Mouse (Mus musculus) intestine, postnatal 0 days (tissue): ENCODE measurements around the gene Tspan9. TPM values are rescaled to one million over a fixed set of nuclear protein-coding genes. Genes with fewer than 3 reads are reported as not detected.

Experiments
- ATAC-seq: fragments of 200-750 bp; cut with Nextera tagmentation; 2 replicates; pipeline ENCODE4 v1.8.0; 2017; ENCODE audit warnings: mild to moderate bottlenecking, moderate TSS enrichment, moderate library complexity
- H3K27ac ChIP-seq: fragments of 300-500 bp; sonication (generic); 2 replicates; pipeline ENCODE4 v1.5.1; 2014; ENCODE audit warnings: mild to moderate bottlenecking, low read depth, low read length, moderate library complexity
- H3K27me3 ChIP-seq: fragments of 300-500 bp; sonication (generic); replicated peaks from 2 replicates; pipeline ENCODE4 v1.6.1; 2014; ENCODE audit warnings: low read length, mixed read lengths; ENCODE audit not compliant: control insufficient read depth, insufficient read depth
- H3K36me3 ChIP-seq: fragments of 300-500 bp; sonication (generic); 2 replicates; pipeline ENCODE4 v1.6.1; 2014; ENCODE audit warnings: mild to moderate bottlenecking, moderate library complexity; ENCODE audit not compliant: control insufficient read depth, insufficient read depth
- H3K4me1 ChIP-seq: fragments of 300-500 bp; sonication (generic); replicated peaks from 2 replicates; pipeline ENCODE4 v1.6.1; 2014; ENCODE audit warnings: antibody characterized with exemption, low read length, mixed read lengths; ENCODE audit not compliant: control insufficient read depth, insufficient read depth
- H3K4me2 ChIP-seq: fragments of 300-500 bp; sonication (generic); replicated peaks from 2 replicates; pipeline ENCODE4 v1.6.1; 2014; ENCODE audit warnings: low read depth, mild to moderate bottlenecking, moderate library complexity
- H3K4me3 ChIP-seq: fragments of 300-500 bp; sonication (generic); 2 replicates; pipeline ENCODE4 v1.5.1; 2014; ENCODE audit warnings: low read depth, low read length
- H3K9ac ChIP-seq: fragments of 300-500 bp; sonication (generic); 2 replicates; pipeline ENCODE4 v1.6.1; 2014; ENCODE audit warnings: mild to moderate bottlenecking, low read depth, low read length
- H3K9me3 ChIP-seq: fragments of 300-500 bp; sonication (generic); 2 replicates; pipeline ENCODE4 v1.6.1; 2016; ENCODE audit warnings: mixed run types; ENCODE audit not compliant: control insufficient read depth
- CTCF ChIP-seq: sonication (generic); IDR thresholded peaks from 2 replicates; pipeline ENCODE4 v1.5.1; 2016; ENCODE audit warnings: low read depth, mild to moderate bottlenecking, control low read depth, antibody characterized with exemption, moderate library complexity
- WGBS: fragments of 180-500 bp; shearing (Covaris S2); extraction: QIAGEN DNeasy Blood & Tissue Kit; methylation state at CpG from one replicate; pipeline ENCODE4 v1.1.7; 2014; 5-methylcytosine and 5-hydroxymethylcytosine counted together
- polyA plus RNA-seq: library from polyadenylated mRNA; unstranded; fragments of >200 nt; fragmentation: Nextera tagmentation; extraction: Ambion mirVana; gene quantifications from 2 replicates; pipeline ENCODE4 v1.2.1, GENCODE M21; 2015

The Tspan9 gene
- polyA plus RNA-seq, 1 experiment from 2014 or later = 55.5 TPM

GRCm38 (mm10) chr6:128070072-128070872 is 73.1 kb downstream of the Tspan9 start:
- H3K36me3 ChIP-seq = peaks cover 8% of the 10 kb centered on the region; the same call in 1 of the 2 replicates
- no peaks in the 10 kb centered on the region for H3K4me1 ChIP-seq
- H3K27ac ChIP-seq = no peak overlapping the region
- H3K4me3 ChIP-seq = no peak overlapping the region
- no peak for TF ChIP-seq CTCF
- H3K9ac ChIP-seq = no peak overlapping the region
- H3K27me3 ChIP-seq = no peaks in the 10 kb centered on the region
- WGBS = 75% methylated on average over 19 of the region's 19 CpGs
- no peak for ATAC-seq
- H3K9me3 ChIP-seq = no peaks in the 10 kb centered on the region
- no peak overlapping the region for H3K4me2 ChIP-seq

- Histone ChIP-seq H3K4me3 (no peak overlapping the region), H3K27ac (no peak overlapping the region), H3K4me2 (no peak overlapping the region), H3K27me3 (no peaks in the 10 kb centered on the region), H3K9ac (no peak overlapping the region), H3K9me3 (no peaks in the 10 kb centered on the region), H3K36me3 (peaks cover 5% of the 10 kb centered on the region; the same call in 1 of the 2 replicates), H3K4me1 (no peaks in the 10 kb centered on the region)
- ATAC-seq = no peak
- no peak for TF ChIP-seq CTCF
- 80% methylated on average over 8 of the region's 8 CpGs for WGBS
Observed at GRCm38 (mm10) chr6:128068144-128068543, 75.2 kb downstream of the Tspan9 start.

- Histone ChIP-seq H3K4me2 (no peak overlapping the region), H3K9me3 (no peaks in the 10 kb centered on the region), H3K36me3 (peaks cover 5% of the 10 kb centered on the region; the same call in 1 of the 2 replicates), H3K4me1 (no peaks in the 10 kb centered on the region), H3K27me3 (no peaks in the 10 kb centered on the region), H3K27ac (no peak overlapping the region), H3K4me3 (no peak overlapping the region), H3K9ac (no peak overlapping the region)
- 42% methylated on average over 7 of the region's 7 CpGs for WGBS
- no peak for ATAC-seq
- TF ChIP-seq CTCF = no peak
Observed at GRCm38 (mm10) chr6:128065982-128066381, 77.4 kb downstream of the Tspan9 start.

- Histone ChIP-seq H3K9me3 (no peaks in the 10 kb centered on the region), H3K4me3 (no peak overlapping the region), H3K27ac (no peak overlapping the region), H3K4me1 (no peaks in the 10 kb centered on the region), H3K4me2 (no peak overlapping the region), H3K9ac (no peak overlapping the region), H3K27me3 (no peaks in the 10 kb centered on the region), H3K36me3 (peaks cover 5% of the 10 kb centered on the region; the same call in 1 of the 2 replicates)
- TF ChIP-seq CTCF = peak; percentile 86
- WGBS = 83% methylated on average over 1 of the region's 1 CpGs
- no peak for ATAC-seq
Observed at GRCm38 (mm10) chr6:128063501-128063900, 79.9 kb downstream of the Tspan9 start.

- WGBS = 89% methylated on average over 6 of the region's 6 CpGs
- no peak for ATAC-seq
- H3K9ac ChIP-seq = no peak overlapping the region
- no peak overlapping the region for H3K27ac ChIP-seq
- H3K9me3 ChIP-seq = no peaks in the 10 kb centered on the region
- H3K27me3 ChIP-seq = no peaks in the 10 kb centered on the region
- no peak for TF ChIP-seq CTCF
- H3K4me3 ChIP-seq = no peak overlapping the region
- H3K4me1 ChIP-seq = no peaks in the 10 kb centered on the region
- no peak overlapping the region for H3K4me2 ChIP-seq
- peaks cover 5% of the 10 kb centered on the region; the same call in 1 of the 2 replicates for H3K36me3 ChIP-seq
Observed at GRCm38 (mm10) chr6:128062784-128063183, 80.6 kb downstream of the Tspan9 start.

GRCm38 (mm10) chr6:128062216-128062615 is 81.2 kb downstream of the Tspan9 start:
- 90% methylated on average over 13 of the region's 13 CpGs for WGBS
- H3K4me3 ChIP-seq = no peak overlapping the region
- H3K9ac ChIP-seq = no peak overlapping the region
- H3K9me3 ChIP-seq = no peaks in the 10 kb centered on the region
- H3K4me1 ChIP-seq = no peaks in the 10 kb centered on the region
- H3K27me3 ChIP-seq = no peaks in the 10 kb centered on the region
- no peak overlapping the region for H3K4me2 ChIP-seq
- no peak for TF ChIP-seq CTCF
- no peak for ATAC-seq
- no peak overlapping the region for H3K27ac ChIP-seq
- H3K36me3 ChIP-seq = peaks cover 2% of the 10 kb centered on the region; the same call in 1 of the 2 replicates
